Mouse (Mus musculus) left cerebral cortex, adult 9 months (tissue): Measurements from ENCODE around the gene Magi3.

Experiments used
- DNase-seq, 2 experiments: peaks; one replicate each; pipeline ENCODE4 v3.0.0; 2022; ENCODE audit warnings: low spot score in 2 of 2

The Magi3 gene

GRCm38 (mm10) chr3:104032086-104032485 lies 188.1 kb downstream of the Magi3 start:
- no peak for DNase-seq

DNA sequence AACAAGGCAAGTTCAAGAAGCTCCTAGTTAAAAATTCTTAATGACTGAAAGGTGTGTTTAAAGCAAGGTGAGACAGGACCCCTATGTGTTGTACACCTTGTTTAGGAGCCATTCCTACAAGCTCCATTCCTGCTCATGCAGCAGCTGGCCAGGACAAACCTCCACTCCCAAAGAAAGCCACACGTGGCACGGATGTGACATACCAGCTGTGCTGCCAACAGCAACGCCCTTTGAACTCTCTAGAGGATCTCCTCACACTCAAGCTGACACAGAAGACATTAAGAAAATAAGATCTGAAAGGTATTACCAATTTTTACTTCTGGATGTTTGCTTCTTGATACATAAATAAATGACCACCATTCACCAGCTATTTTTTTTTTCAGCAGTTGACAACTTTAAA lies 193.2 kb downstream of the Magi3 start:
- no peak for DNase-seq

DNA sequence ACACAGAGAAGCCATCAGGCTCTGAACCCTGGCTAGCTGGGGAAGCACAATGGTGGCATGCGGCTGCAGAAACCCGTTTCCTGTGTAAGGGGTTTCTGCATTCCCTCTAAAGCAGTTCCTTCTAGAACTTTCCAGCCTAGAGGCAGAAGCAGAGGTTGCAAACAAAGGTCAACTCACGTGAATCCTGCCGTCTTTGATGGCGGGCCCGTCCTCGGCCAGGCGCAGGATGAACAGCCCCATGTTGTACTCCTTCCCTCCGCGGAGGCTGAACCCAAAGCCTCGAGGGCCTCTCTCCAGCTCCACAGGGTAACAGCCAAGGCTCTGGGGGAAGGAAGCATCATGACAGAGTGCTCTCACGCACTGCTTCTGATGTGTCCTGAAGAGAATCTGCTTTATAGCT lies 200.1 kb downstream of the Magi3 start:
- no peak for DNase-seq

DNA sequence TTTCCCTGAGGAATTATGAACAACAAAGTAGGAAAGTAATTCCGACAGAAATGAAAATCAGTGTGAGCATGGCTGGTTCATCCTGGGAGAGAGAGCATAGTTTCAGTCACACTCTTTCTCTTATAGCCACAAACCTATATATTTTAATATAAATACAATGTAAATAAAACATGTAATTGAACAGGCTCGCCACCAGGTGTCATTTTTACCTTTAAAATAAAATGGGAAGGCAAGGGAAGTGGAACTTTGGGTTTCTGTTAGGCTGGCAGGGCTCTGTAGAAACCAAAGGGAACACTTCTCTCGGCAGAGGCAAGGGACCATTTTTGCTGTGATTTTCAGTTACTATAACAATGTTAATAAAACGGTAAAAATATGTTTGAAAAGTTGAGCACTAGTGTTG lies 200.7 kb downstream of the Magi3 start:
- peak in 1 of 2 experiments; percentile 20 for DNase-seq

- no peak for DNase-seq
Observed at GRCm38 (mm10) chr3:104017931-104018330, 202.2 kb downstream of the Magi3 start.

DNA sequence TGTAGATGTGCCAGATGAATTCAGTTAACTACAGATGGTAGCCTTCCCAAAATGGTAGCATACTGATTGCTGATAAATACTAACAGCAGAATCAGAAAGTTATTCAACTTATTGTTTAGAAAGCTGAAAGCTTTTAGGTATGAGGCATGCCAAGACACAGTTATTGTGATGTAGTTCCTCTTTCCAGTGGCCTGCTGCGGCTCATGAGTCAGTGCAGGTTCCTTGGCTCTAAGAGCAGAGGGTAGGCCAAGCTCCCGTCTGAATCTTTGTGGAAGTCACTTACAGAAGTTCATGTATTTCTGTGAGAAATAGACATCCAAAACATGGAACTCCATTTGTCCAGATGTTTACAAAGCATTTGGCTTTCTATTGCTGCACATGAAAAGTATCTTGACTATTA lies 208.2 kb downstream of the Magi3 start:
- DNase-seq, result no peak

DNA sequence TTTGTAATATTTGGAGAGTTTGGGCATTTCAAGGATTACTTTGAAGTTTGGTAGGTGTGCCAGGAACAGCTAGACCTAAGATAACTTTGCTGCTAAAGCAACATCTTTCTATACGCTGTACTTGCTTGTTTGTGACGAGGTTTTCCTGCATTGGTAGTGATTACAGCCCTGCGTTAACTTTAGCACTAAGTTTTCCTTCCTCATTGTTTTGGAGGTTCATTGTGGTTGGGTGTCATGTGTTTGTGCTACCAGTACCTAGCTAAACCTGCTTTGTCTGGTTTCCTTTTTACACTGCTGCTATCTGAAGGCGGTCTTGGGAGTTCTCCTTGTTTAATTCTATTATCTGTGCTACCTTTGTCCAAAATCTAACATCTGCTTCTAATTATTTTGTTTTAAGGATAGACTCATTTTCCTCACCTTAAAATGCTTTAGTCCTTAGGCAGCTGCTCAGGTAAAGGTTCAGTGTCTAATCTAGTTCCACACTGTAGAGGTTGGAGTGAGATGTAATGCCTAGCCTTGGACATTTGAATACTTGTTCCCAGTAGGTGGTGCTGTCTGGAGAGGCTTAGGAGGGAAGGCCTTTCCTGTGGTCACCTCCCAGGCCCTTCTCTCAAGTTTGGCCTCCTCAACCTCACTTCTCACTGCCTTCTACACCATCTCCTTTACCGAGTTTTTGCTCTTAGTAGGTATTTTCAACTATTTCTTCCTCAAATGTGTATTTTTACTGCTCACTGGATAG lies 210.1 kb downstream of the Magi3 start:
- no peak for DNase-seq

- peak in 1 of 2 experiments; percentile 42 for DNase-seq
Observed at GRCm38 (mm10) chr3:104007479-104007878, 212.7 kb downstream of the Magi3 start.

DNA sequence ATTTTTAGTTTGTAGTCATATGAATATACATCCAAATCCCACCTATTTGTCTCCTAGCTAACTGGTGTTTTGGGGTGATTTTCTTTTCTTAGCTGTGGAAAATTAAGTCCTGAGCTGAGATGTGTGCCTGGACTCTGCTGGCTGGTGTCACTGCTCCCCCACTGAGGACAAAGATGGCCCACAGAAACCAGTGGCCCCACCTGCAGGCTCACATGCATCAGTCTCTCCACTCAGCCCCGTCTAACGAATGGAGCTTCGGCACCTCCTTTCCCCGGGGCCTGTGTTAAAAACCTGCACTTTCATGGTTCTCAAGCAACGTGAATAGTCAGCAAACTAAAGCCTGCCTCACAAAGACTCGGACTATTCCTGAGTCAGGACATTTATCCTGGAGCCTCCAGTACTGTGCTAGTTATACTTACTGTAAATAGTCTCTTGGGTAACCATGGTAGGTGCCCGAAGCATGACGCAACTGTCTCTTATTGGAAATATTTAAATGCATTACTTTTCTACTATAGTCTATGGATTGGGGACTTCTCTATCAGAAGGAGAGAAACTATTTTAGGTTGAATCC lies 213.2 kb downstream of the Magi3 start:
- no peak for DNase-seq

- DNase-seq, result no peak
Observed at GRCm38 (mm10) chr3:103998724-103999123, 221.4 kb downstream of the Magi3 start.

DNA sequence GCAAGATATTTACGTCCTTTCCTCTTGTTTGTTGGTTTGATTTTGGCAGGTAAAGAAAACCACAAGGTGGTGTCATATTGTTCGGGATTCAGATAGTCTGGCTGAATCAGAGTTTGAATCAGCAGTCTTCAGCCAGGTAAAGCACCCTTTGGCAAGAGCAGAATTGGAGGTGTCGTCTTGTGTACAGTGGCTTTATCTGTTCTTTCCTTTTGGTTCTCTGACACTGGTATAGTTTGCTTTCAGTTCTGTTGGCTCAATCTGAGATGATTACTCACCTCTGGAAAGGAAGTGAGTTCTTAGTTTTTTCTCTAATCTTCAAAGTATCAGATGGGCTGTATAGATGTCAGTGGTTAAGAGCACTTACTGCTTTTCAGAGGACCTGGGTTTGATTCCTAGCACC lies 228.9 kb downstream of the Magi3 start:
- no peak for DNase-seq

GRCm38 (mm10) chr3:103989352-103989751 lies 230.8 kb downstream of the Magi3 start:
- no peak for DNase-seq

- DNase-seq, result no peak
Observed at GRCm38 (mm10) chr3:103987831-103988432, 232.2 kb downstream of the Magi3 start.

- DNase-seq, result no peak
Observed at GRCm38 (mm10) chr3:103985194-103985593, 235.0 kb downstream of the Magi3 start.

- DNase-seq, result no peak
Observed at GRCm38 (mm10) chr3:103984556-103984955, 235.6 kb downstream of the Magi3 start.

GRCm38 (mm10) chr3:103971157-103971556 lies 249.0 kb downstream of the Magi3 start:
- no peak for DNase-seq

DNA sequence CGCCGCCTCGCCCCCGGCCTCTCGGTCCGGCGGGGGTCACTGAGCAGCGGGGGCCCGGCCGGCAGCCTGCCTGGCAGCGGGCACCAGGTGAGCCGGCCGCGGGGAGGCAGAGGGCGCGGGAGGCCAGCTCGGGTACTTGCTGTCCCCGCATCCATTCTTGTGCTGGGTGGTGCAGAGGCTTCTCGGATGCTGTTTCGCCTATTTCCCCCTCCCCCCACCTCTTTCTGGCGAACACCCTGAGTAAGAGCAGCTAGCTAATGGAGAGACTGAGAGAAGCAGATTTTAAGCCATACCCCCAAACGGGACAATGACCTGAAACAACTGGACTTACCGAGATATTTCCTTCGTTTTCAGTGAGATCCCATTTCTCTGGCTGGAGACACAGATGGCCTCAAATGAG lies 251.5 kb downstream of the Magi3 start:
- DNase-seq, result peak; percentile 42 to 62

DNA sequence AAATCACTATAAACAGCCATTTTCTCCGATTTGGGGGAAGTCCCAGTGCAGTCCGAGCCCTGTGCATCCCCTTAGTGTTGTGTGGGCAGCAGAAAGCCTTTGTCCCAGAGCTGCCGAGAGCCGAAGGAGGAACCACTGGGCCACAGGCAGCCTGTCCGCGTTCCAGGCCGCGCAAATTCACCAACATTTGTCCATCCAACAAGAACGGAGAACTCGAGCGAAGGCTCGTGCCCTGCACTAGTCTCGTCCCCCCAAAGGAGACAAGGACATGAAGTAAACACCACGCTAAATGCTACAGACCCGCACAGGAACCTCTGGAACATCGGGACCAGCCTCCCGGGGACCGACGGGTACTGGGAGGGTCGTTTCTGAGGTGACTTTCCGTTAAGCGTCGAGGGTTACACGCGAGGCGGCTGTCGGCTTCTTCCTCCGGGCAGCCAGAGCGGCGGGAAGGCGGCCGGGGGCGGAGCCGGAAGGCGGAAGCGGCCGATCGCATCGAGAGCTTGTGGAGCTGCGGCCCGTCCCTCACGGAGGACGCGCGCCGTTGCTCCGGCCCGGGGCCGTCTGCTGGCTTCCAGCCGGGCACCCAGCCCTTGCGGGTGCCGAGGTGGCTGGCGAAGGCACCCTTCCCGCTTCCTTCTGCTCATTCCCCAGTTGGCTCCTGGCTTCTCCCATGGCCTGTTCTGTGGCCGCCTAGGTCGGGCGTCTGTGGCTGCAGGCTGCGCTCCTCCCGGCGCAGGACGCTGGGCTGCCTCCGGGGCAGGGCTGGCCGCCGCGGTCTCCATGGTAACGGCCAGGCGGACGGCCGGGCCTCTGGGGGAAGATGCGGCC lies 252.1 kb downstream of the Magi3 start, which contains the start of gene Phtf1:
TSS of gene Phtf1 (plus strand) at position 250 of the 831 bp plus-strand sequence.
- DNase-seq, result peak; percentile 52 to 80

GRCm38 (mm10) chr3:103967231-103967630 lies 252.9 kb downstream of the Magi3 start:
- DNase-seq, result no peak
